In the genomic region with DNA sequence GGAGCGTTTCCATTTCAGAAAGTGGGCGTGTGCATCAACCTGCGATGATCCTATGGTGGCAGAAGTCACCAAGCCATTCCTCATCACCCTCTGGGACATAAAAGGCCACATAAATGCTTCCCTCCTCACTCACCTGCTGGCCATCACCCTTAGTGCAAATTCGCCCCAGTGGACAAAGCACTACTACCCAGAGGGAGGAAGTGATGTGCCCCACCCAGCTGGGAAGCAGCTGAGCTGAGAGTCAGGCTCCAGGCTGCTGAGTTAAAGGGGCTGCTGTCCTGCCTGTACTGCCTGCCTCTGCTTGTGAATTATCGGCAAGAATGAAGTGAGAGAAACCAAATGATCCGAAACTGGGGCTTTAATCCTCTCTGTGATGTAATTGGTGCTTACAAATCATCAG, we compare ENCODE assay signal across 23 mouse cellular contexts. TPM values are rescaled to one million over a fixed set of nuclear protein-coding genes. Genes with fewer than 3 reads are reported as not detected.
DNase-seq lines count a peak whose midpoint lies in the region; ATAC-seq lines count a peak whose summit lies in the region.
"Had no signal": no experiment of that assay in that cellular context is flagged by ENCODE, and none has a peak within 500 bp of the region (broad histone marks: within the 10 kb centered on the region; RNA-seq: fewer than 3 reads in every experiment).

No protein-coding gene starts in this region.

- no peaks in the 10 kb centered on the region for H3K9me3 ChIP-seq in liver, embryonic 12.5 days (replicated peaks)
- H3K9me3 ChIP-seq in liver, embryonic 13.5 days (replicated peaks), result no peaks in the 10 kb centered on the region
- no peaks in the 10 kb centered on the region for H3K9me3 ChIP-seq in stomach, embryonic 15.5 days
- H3K9me3 ChIP-seq: hindbrain, embryonic 12.5 days; kidney, embryonic 15.5 days; limb, embryonic 13.5 days; midbrain, embryonic 13.5 days had no signal

- 0 out of 2 replicates have a peak, but pooled peaks cover 3% of the 10 kb centered on the region for H3K27me3 ChIP-seq in liver, embryonic 12.5 days (replicated peaks)
- H3K27me3 ChIP-seq in liver, embryonic 13.5 days, result 0 out of 2 replicates have a peak, but pooled peaks cover 5% of the 10 kb centered on the region
- no peaks in the 10 kb centered on the region for H3K27me3 ChIP-seq in stomach, embryonic 15.5 days (replicated peaks)
- H3K27me3 ChIP-seq: hindbrain, embryonic 12.5 days; kidney, embryonic 15.5 days; limb, embryonic 13.5 days; midbrain, embryonic 13.5 days had no signal

- peaks cover 55% of the 10 kb centered on the region for H3K4me1 ChIP-seq in liver, embryonic 12.5 days
- H3K4me1 ChIP-seq in liver, embryonic 13.5 days (replicated peaks), result peaks cover 52% of the 10 kb centered on the region
- H3K4me1 ChIP-seq in stomach, embryonic 15.5 days, result 0 out of 2 replicates have a peak, but pooled peaks cover 8% of the 10 kb centered on the region
- H3K4me1 ChIP-seq: hindbrain, embryonic 12.5 days; kidney, embryonic 15.5 days; midbrain, embryonic 13.5 days had no signal

- no peaks in the 10 kb centered on the region for H3K36me3 ChIP-seq in liver, embryonic 12.5 days
- H3K36me3 ChIP-seq in liver, embryonic 13.5 days, result no peaks in the 10 kb centered on the region
- H3K36me3 ChIP-seq in stomach, embryonic 15.5 days, result no peaks in the 10 kb centered on the region
- H3K36me3 ChIP-seq: hindbrain, embryonic 12.5 days; kidney, embryonic 15.5 days; limb, embryonic 13.5 days; midbrain, embryonic 13.5 days had no signal

- H3K4me2 ChIP-seq in liver, embryonic 12.5 days, result peak overlapping the region; percentile 15
- H3K4me2 ChIP-seq in liver, embryonic 13.5 days, result peak overlapping the region; percentile 2; the same call in 1 of the 2 replicates
- no peak overlapping the region for H3K4me2 ChIP-seq in stomach, embryonic 15.5 days
- H3K4me2 ChIP-seq: hindbrain, embryonic 12.5 days; kidney, embryonic 15.5 days; limb, embryonic 13.5 days; lung, embryonic 14.5 days; midbrain, embryonic 13.5 days had no signal

- peak overlapping the region; percentile 42 for H3K27ac ChIP-seq in liver, embryonic 12.5 days
- H3K27ac ChIP-seq in liver, embryonic 13.5 days, result peak overlapping the region; percentile 40
- H3K27ac ChIP-seq in stomach, embryonic 15.5 days, result no peak overlapping the region
- H3K27ac ChIP-seq: heart, adult 2 months; hindbrain, embryonic 12.5 days; kidney, embryonic 15.5 days; limb, embryonic 13.5 days; macrophage; midbrain, embryonic 13.5 days had no signal

- peak; percentile 55 for DNase-seq in heart, adult 11 months
- DNase-seq in heart, adult 9 months (ENCODE audit: low spot score in 2 of 2), result no peak
- no peak for DNase-seq in liver
- no peak for DNase-seq in liver, embryonic 13.5 days
- no peak for DNase-seq in frontal cortex, postnatal 10 days (ENCODE audit: low spot score in 2 of 2)
- DNase-seq in adrenal gland, postnatal 25 days, result no peak
- DNase-seq: adrenal gland, postnatal 10 days; cerebellum, adult 9-11 months; gastrocnemius, postnatal 14 days; heart, adult 2 months; heart, postnatal 10 days; kidney, adult 11 months; kidney, postnatal 4 days; lung, embryonic 14.5 days; thymus, postnatal 14 days had no signal

- H3K9ac ChIP-seq in liver, embryonic 12.5 days, result no peak overlapping the region
- peak overlapping the region; percentile 22; the same call in 1 of the 2 replicates for H3K9ac ChIP-seq in liver, embryonic 13.5 days
- H3K9ac ChIP-seq in stomach, embryonic 15.5 days, result no peak overlapping the region
- H3K9ac ChIP-seq: hindbrain, embryonic 12.5 days; kidney, embryonic 15.5 days; limb, embryonic 13.5 days; lung, embryonic 14.5 days; midbrain, embryonic 13.5 days had no signal

- no peak overlapping the region for H3K4me3 ChIP-seq in liver, embryonic 12.5 days
- H3K4me3 ChIP-seq in liver, embryonic 13.5 days (replicated peaks), result no peak overlapping the region
- no peak overlapping the region for H3K4me3 ChIP-seq in stomach, embryonic 15.5 days (replicated peaks)
- H3K4me3 ChIP-seq: heart, adult 2 months; hindbrain, embryonic 12.5 days; kidney, embryonic 15.5 days; limb, embryonic 13.5 days; midbrain, embryonic 13.5 days had no signal

- 43% methylated on average over 6 of the region's 6 CpGs for WGBS in liver, embryonic 12.5 days (ENCODE audit: insufficient replicate concordance)
- WGBS in liver, embryonic 13.5 days (ENCODE audit: insufficient replicate concordance), result 44% methylated on average over 6 of the region's 6 CpGs
- 71% methylated on average over 6 of the region's 6 CpGs for WGBS in stomach, embryonic 15.5 days

- ATAC-seq in liver, embryonic 12.5 days, result peak; percentile 69
- ATAC-seq in liver, embryonic 13.5 days (ENCODE audit: low read depth), result peak; percentile 69
- peak; percentile 63; the same call in 1 of the 2 replicates for ATAC-seq in stomach, embryonic 15.5 days (ENCODE audit: insufficient read depth, low FRiP score, low read depth)
- ATAC-seq: forebrain, embryonic 14.5 days; midbrain, embryonic 13.5 days had no signal

RNA-seq across cellular contexts. Expression of a gene that starts 49.9 kb away (rescaled TPM):
- 87.1 and 88.2 TPM in 2 replicates for polyA plus RNA-seq in liver, embryonic 12.5 days (2016; fragmentation: Nextera tagmentation; extraction: Ambion mirVana)
- 136 and 141 TPM in 2 replicates for polyA plus RNA-seq in liver, embryonic 13.5 days (2015; fragmentation: Nextera tagmentation; extraction: Ambion mirVana)
- polyA plus RNA-seq in stomach, embryonic 15.5 days (2015; fragmentation: Nextera tagmentation; extraction: Ambion mirVana), result 48.0 and 54.6 TPM in 2 replicates
- total RNA-seq in adrenal gland, postnatal 25 days (2021), result 21.5 and 27.4 TPM in 2 replicates
